Mouse (Mus musculus) hindbrain, embryonic 11.5 days (tissue): ENCODE measurements at regions not wholly inside any gene's neighbourhood (a gene's known extent, or its start where the extent isn't known, plus 50 kb on each side); places are given as distances from the start of the nearest gene placed in this dataset.

Source experiments
- ATAC-seq: fragments of 200-750 bp; cut with Nextera tagmentation; 2 replicates; pipeline ENCODE4 v1.8.0; 2017; ENCODE audit warnings: mild to moderate bottlenecking, moderate TSS enrichment, moderate library complexity; ENCODE audit not compliant: low FRiP score
- DNase-seq: peaks from one replicate; pipeline ENCODE4 v3.0.0-alpha.2; 2015; ENCODE audit warnings: low spot score
- H3K27ac ChIP-seq: fragments of 300-500 bp; sonication (generic); 2 replicates; pipeline ENCODE4 v1.5.1; 2014; ENCODE audit warnings: mild to moderate bottlenecking, low read depth, low read length
- H3K27me3 ChIP-seq: fragments of 300-500 bp; sonication (generic); 2 replicates; pipeline ENCODE4 v1.6.1; 2014; ENCODE audit warnings: mild to moderate bottlenecking, low read length, moderate library complexity, mixed read lengths; ENCODE audit not compliant: control insufficient read depth, insufficient read depth
- H3K36me3 ChIP-seq: fragments of 300-500 bp; sonication (generic); 2 replicates; pipeline ENCODE4 v1.6.1; 2014; ENCODE audit warnings: mild to moderate bottlenecking, low read length, moderate library complexity, mixed read lengths; ENCODE audit not compliant: control insufficient read depth, insufficient read depth
- H3K4me1 ChIP-seq: fragments of 300-500 bp; sonication (generic); replicated peaks from 2 replicates; pipeline ENCODE4 v1.6.1; 2014; ENCODE audit warnings: low read length, mixed read lengths; ENCODE audit not compliant: control insufficient read depth, insufficient read depth
- H3K4me2 ChIP-seq: fragments of 300-500 bp; sonication (generic); replicated peaks from 2 replicates; pipeline ENCODE4 v1.6.1; 2014; ENCODE audit warnings: mild to moderate bottlenecking, low read depth, low read length
- H3K4me3 ChIP-seq: fragments of 300-500 bp; sonication (generic); 2 replicates; pipeline ENCODE4 v1.5.1; 2014; ENCODE audit warnings: low read depth, low read length
- H3K9ac ChIP-seq: fragments of 300-500 bp; sonication (generic); 2 replicates; pipeline ENCODE4 v1.6.1; 2014; ENCODE audit warnings: low read depth, low read length
- H3K9me3 ChIP-seq: fragments of 300-500 bp; sonication (generic); 2 replicates; pipeline ENCODE4 v1.6.1; 2016; ENCODE audit warnings: low read length; ENCODE audit not compliant: control insufficient read depth
- WGBS: fragments of 180-500 bp; shearing (Covaris S2); extraction: QIAGEN DNeasy Blood & Tissue Kit; methylation state at CpG from one replicate; pipeline ENCODE4 v1.1.7; 2014; 5-methylcytosine and 5-hydroxymethylcytosine counted together

- Histone ChIP-seq H3K9ac (no peak overlapping the region), H3K4me2 (no peak overlapping the region), H3K27ac (no peak overlapping the region), H3K4me1 (peaks cover 16% of the 10 kb centered on the region), H3K4me3 (no peak overlapping the region), H3K9me3 (no peaks in the 10 kb centered on the region), H3K36me3 (no peaks in the 10 kb centered on the region), H3K27me3 (no peaks in the 10 kb centered on the region; the same call in 1 of the 2 replicates)
- no peak for DNase-seq
- no peak for ATAC-seq
- WGBS = 81% methylated on average over 14 of the region's 14 CpGs
These were observed 398.0 kb downstream of the Sox9 start for GRCm38 (mm10) chr11:113180008-113180407.

GRCm38 (mm10) chr11:113182083-113182861 lies 400.2 kb downstream of the Sox9 start:
- no peak for DNase-seq
- Histone ChIP-seq H3K4me1 (peaks cover 15% of the 10 kb centered on the region), H3K27ac (no peak overlapping the region), H3K36me3 (no peaks in the 10 kb centered on the region), H3K9me3 (no peaks in the 10 kb centered on the region), H3K4me3 (no peak overlapping the region), H3K27me3 (no peaks in the 10 kb centered on the region; the same call in 1 of the 2 replicates), H3K4me2 (no peak overlapping the region), H3K9ac (no peak overlapping the region)
- 71% methylated on average over 13 of the region's 13 CpGs for WGBS
- no peak for ATAC-seq

- DNase-seq (no peak), ATAC-seq (0 out of 2 replicates have a peak, but pooled peaks have one; percentile 5)
- no peaks in the 10 kb centered on the region for H3K36me3 ChIP-seq
- no peak overlapping the region for H3K4me2 ChIP-seq
- WGBS = 64% methylated on average over 5 of the region's 5 CpGs
- H3K27me3 ChIP-seq = no peaks in the 10 kb centered on the region; the same call in 1 of the 2 replicates
- H3K27ac ChIP-seq = peak overlapping the region; percentile 80
- H3K4me3 ChIP-seq = no peak overlapping the region
- no peaks in the 10 kb centered on the region for H3K9me3 ChIP-seq
- peak overlapping the region; percentile 31; the same call in 1 of the 2 replicates for H3K9ac ChIP-seq
- H3K4me1 ChIP-seq = peaks cover 14% of the 10 kb centered on the region
These were observed 401.5 kb downstream of the Sox9 start for GRCm38 (mm10) chr11:113183556-113183955.

GRCm38 (mm10) chr11:113184095-113184494 lies 402.1 kb downstream of the Sox9 start:
- H3K27ac ChIP-seq = peak overlapping the region; percentile 80
- no peaks in the 10 kb centered on the region for H3K27me3 ChIP-seq
- peak overlapping the region; percentile 31; the same call in 1 of the 2 replicates for H3K9ac ChIP-seq
- H3K9me3 ChIP-seq = no peaks in the 10 kb centered on the region
- peaks cover 15% of the 10 kb centered on the region for H3K4me1 ChIP-seq
- 0 out of 2 replicates have a peak overlapping the region, but pooled peaks have one; percentile 5 for H3K4me2 ChIP-seq
- H3K36me3 ChIP-seq = no peaks in the 10 kb centered on the region
- DNase-seq (peak; percentile 51), ATAC-seq (peak; percentile 53)
- WGBS = 4% methylated on average over 9 of the region's 9 CpGs
- H3K4me3 ChIP-seq = no peak overlapping the region

DNA sequence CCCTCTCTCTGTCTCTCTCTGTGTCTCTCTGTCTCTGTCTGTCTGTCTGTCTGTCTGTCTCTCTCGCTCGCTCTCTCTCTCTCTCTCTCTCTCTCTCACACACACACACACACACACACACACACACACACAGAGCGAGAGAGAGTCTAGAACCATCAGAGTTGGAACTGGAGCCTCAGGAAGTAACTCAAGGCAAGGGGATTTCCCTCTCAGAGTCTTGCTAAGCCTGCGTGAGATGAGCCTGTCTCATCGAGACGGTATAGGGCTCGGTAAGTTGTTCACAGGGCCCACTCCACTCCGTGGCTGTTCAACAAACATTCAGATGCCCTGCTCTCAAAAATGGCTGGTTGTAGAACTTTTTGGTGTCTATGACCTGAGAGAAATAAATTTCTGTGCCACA lies 405.4 kb downstream of the Sox9 start:
- no peaks in the 10 kb centered on the region for H3K9me3 ChIP-seq
- no peaks in the 10 kb centered on the region for H3K36me3 ChIP-seq
- H3K9ac ChIP-seq = peak overlapping the region; percentile 5; the same call in 1 of the 2 replicates
- no peak for ATAC-seq
- peak overlapping the region; percentile 61; the same call in 1 of the 2 replicates for H3K27ac ChIP-seq
- H3K4me2 ChIP-seq = no peak overlapping the region
- peaks cover 2% of the 10 kb centered on the region; the same call in 1 of the 2 replicates for H3K27me3 ChIP-seq
- peaks cover 13% of the 10 kb centered on the region for H3K4me1 ChIP-seq
- no peak overlapping the region for H3K4me3 ChIP-seq
- 63% methylated on average over 8 of the region's 8 CpGs for WGBS
- no peak for DNase-seq

DNA sequence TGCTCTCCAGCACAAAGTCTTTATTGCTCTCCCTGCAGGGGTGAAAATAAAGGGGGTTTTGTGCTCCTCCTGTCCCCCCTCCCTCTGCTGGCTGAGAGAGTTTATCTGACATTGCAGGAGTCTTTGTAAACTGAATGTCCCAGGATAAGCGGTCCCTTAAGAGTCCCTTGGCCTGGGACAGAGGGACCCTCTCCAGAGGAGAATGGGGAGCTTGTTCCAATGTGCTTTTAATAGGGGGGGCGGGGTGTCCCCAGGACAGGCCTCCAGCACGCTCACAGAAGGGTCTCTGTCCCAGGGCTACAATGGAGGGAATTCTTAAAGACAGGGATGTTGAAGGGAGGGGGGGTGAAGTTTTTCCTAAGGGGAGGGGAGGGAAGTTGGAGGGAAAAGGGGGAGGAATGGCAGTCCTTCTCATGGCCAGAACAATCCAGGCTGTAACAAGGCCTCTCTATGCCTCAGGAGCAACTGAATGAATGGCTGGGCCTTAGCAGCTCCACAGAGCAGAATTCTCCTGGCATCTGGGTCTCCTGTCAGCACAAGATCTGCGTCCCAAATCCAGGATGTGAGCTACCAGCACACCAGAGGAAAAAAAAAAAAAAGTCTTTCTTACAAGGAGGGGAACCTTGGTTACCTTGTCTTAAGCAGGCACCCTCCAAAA lies 406.4 kb downstream of the Sox9 start:
- peaks cover 13% of the 10 kb centered on the region for H3K4me1 ChIP-seq
- ATAC-seq = peak; percentile 93
- no peak overlapping the region for H3K9ac ChIP-seq
- no peak overlapping the region for H3K4me2 ChIP-seq
- H3K36me3 ChIP-seq = no peaks in the 10 kb centered on the region
- H3K9me3 ChIP-seq = no peaks in the 10 kb centered on the region
- no peak overlapping the region for H3K4me3 ChIP-seq
- peaks cover 2% of the 10 kb centered on the region; the same call in 1 of the 2 replicates for H3K27me3 ChIP-seq
- H3K27ac ChIP-seq = peak overlapping the region; percentile 86
- DNase-seq = peak; percentile 62
- 20% methylated on average over 4 of the region's 4 CpGs for WGBS

DNA sequence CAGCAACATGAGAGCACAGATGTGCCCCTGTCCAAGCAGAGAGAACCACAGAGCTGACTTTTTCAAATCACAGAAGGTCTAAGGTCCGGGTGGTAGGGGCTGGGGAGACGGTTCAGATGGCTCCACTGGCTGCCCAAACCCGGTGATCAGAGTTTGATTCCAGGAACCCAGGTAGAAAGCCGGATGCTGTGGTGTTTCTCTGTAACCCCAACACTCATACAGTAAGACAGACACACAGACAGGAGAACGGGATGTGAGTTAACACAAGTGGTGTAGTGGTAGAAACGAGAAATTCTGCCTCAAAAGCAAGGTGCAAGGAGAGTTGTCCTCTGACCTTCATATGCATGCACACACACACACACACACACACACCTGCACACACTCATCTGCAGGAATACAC lies 408.0 kb downstream of the Sox9 start:
- no peak overlapping the region for H3K4me2 ChIP-seq
- peaks cover 2% of the 10 kb centered on the region; the same call in 1 of the 2 replicates for H3K27me3 ChIP-seq
- peaks cover 3% of the 10 kb centered on the region; the same call in 1 of the 2 replicates for H3K4me1 ChIP-seq
- H3K9ac ChIP-seq = no peak overlapping the region
- no peak overlapping the region for H3K4me3 ChIP-seq
- no peaks in the 10 kb centered on the region for H3K9me3 ChIP-seq
- 91% methylated on average over 6 of the region's 6 CpGs for WGBS
- no peaks in the 10 kb centered on the region for H3K36me3 ChIP-seq
- H3K27ac ChIP-seq = no peak overlapping the region
- DNase-seq = no peak
- no peak for ATAC-seq

GRCm38 (mm10) chr11:113190520-113190919 lies 408.5 kb downstream of the Sox9 start:
- Histone ChIP-seq H3K4me3 (no peak overlapping the region), H3K4me2 (no peak overlapping the region), H3K27me3 (peaks cover 2% of the 10 kb centered on the region; the same call in 1 of the 2 replicates), H3K27ac (no peak overlapping the region), H3K4me1 (peaks cover 3% of the 10 kb centered on the region; the same call in 1 of the 2 replicates), H3K9me3 (no peaks in the 10 kb centered on the region), H3K9ac (no peak overlapping the region), H3K36me3 (no peaks in the 10 kb centered on the region)
- no peak for DNase-seq
- ATAC-seq = no peak
- 89% methylated on average over 4 of the region's 4 CpGs for WGBS
